Mouse (Mus musculus) Muller cell, postnatal 12 days (primary cell): ENCODE measurements around the gene Atg2a.
"Not testable (repeated sequence)": the region's sequence is repeated elsewhere in the genome, so short reads cannot be mapped to it uniquely, and the experiment has no call there.

Experiments used
- DNase-seq: peaks from one replicate; pipeline ENCODE4 v3.0.0-alpha.2; 2015; ENCODE audit errors: inconsistent ontology term

Atg2a gene

GRCm38 (mm10) chr19:6276426-6277421 is 35.3 kb downstream of the Atg2a start, which contains the start of gene Ehd1:
Ehd1 (plus strand) TSS chr19:6276725.
- peak; percentile 99 for DNase-seq

- DNase-seq = peak; percentile 95
Measured at GRCm38 (mm10) chr19:6277661-6278438, 36.4 kb downstream of the Atg2a start.

GRCm38 (mm10) chr19:6278439-6279073 is 37.1 kb downstream of the Atg2a start:
- no peak for DNase-seq

GRCm38 (mm10) chr19:6279481-6280144 is 38.1 kb downstream of the Atg2a start:
- DNase-seq = no peak

GRCm38 (mm10) chr19:6280554-6280953 is 39.1 kb downstream of the Atg2a start:
- no peak for DNase-seq

GRCm38 (mm10) chr19:6281122-6282020 is 39.9 kb downstream of the Atg2a start:
- DNase-seq = no peak

- no peak for DNase-seq
Measured at GRCm38 (mm10) chr19:6283001-6283400, 41.5 kb downstream of the Atg2a start.

- no peak for DNase-seq
Measured at GRCm38 (mm10) chr19:6284502-6284901, 43.0 kb downstream of the Atg2a start.

- no peak for DNase-seq
Measured at GRCm38 (mm10) chr19:6285226-6285625, 43.8 kb downstream of the Atg2a start.

- DNase-seq = no peak
Measured at GRCm38 (mm10) chr19:6285632-6286433, 44.4 kb downstream of the Atg2a start.

GRCm38 (mm10) chr19:6286434-6287401 is 45.2 kb downstream of the Atg2a start:
- no peak for DNase-seq

- no peak for DNase-seq
Measured at GRCm38 (mm10) chr19:6288236-6288894, 46.9 kb downstream of the Atg2a start.

GRCm38 (mm10) chr19:6289696-6290238 is 48.3 kb downstream of the Atg2a start:
- no peak for DNase-seq

GRCm38 (mm10) chr19:6290720-6291116 is 49.2 kb downstream of the Atg2a start:
- DNase-seq = not testable (repeated sequence)

GRCm38 (mm10) chr19:6291117-6291781 is 49.8 kb downstream of the Atg2a start:
- DNase-seq = no peak

- DNase-seq = no peak
Measured at GRCm38 (mm10) chr19:6292262-6292661, 50.8 kb downstream of the Atg2a start.

- DNase-seq = no peak
Measured at GRCm38 (mm10) chr19:6294301-6294700, 52.8 kb downstream of the Atg2a start.
